Mouse (Mus musculus): ENCODE measurements around the gene Yjefn3. TPM values are rescaled to one million over a fixed set of nuclear protein-coding genes. Genes with fewer than 3 reads are reported as not detected.

Gene Yjefn3
- polyA plus RNA-seq (2021; fragmentation: Nextera tagmentation) = 48.3 and 74.4 TPM in 2 replicates
- long read RNA-seq, experiment 1, partial matches to known transcripts = 0 of 2 reads
- long read RNA-seq, experiment 1, other reads (novel, unspliced or antisense) = 0 of 2 reads
- long read RNA-seq, experiment 2, transcript Yjefn3-202 (6 exons, 785 nt) = major isoform, 9 of 80 reads
- long read RNA-seq, experiment 2, partial matches to known transcripts = 4 of 80 reads
- long read RNA-seq, experiment 2, other reads (novel, unspliced or antisense) = 67 of 80 reads

DNA sequence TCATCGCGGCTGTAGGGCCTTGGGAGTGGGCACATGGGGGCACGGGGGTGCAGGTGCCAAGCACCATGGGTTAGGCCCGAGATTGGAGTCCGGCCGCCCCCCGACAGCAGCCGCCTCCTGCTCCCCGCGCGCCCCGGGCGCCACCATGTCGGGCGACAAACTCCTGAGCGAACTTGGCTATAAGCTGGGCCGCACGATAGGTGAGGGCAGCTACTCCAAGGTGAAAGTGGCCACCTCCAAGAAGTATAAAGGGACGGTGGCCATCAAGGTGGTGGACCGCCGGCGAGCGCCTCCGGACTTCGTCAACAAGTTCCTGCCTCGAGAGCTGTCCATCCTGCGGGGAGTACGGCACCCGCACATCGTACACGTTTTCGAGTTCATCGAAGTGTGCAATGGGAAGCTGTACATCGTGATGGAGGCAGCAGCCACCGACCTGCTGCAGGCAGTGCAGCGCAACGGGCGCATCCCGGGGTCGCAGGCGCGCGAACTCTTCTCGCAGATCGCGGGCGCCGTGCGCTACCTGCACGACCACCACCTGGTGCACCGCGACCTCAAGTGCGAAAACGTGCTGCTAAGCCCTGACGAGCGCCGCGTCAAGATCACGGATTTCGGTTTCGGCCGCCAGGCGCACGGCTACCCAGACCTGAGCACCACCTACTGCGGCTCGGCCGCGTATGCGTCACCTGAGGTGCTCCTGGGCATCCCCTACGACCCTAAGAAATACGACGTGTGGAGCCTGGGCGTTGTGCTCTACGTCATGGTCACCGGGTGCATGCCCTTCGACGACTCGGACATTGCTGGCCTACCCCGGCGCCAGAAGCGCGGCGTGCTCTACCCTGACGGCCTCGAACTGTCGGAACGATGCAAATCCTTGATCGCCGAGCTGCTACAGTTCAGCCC lies at the start of gene Yjefn3, which contains the start of the genes Tssk6 and Ndufa13:
Gene Yjefn3, minus strand, starts transcription at position 550 of the 900 bp plus-strand sequence.
Gene Tssk6, plus strand, starts transcription at position 22 of the 900 bp plus-strand sequence.
Gene Ndufa13, minus strand, starts transcription at position 396 of the 900 bp plus-strand sequence.

DNA sequence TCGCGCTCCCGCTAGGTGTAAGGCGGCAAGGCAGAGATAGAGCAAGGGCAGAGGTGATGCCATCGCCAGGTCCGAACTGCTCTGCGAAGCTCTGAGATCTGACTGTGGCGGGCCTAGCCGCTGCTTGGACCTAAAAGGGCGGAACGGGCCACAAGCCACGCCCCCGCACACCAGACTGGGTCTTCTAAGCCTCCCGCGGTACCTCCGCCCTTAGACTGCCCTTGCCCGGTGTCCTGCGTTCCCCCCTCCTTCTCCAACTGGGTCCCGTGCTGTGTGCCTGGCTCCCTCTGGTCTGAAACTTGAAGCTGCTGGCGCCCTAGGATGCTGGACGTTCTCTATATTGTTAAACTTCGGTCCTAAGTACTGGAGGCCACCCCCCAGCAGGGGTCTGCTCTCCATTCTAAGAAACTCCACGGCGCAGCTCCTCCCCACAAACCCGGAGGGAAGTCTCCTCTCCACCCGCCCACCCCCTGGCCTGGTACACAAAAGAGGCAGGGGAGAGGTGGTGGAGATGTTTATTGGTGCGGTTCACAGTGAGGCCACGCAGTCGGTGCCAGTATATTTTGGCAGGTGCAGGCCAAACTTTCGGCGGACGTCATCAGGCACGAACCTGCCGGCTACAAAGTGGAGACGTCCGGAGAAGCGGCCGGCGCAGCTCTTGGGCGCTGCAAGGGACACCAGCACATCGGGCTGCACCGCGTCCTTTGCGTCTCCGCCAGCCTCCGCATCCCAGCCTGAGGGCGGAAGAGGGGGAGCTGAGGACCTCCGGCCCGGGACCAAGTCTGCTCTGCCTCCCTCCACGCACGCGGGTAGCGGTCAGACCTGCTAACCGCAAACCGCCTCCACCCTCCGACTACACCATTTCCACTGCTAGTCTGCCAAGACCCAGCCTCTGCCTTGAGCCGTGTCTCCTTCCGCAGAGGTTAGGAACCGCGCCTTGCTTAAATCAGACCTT lies 14.9 kb downstream of the Yjefn3 start, which contains the start of gene Cilp2:
Gene Cilp2, minus strand, starts transcription at position 399 of the 955 bp plus-strand sequence.

Other genes starting within 250 kb of the Yjefn3 start
- 1.1 and 1.6 TPM in 2 replicates for gene Zfp964, start 248.2 kb downstream of the Yjefn3 start, polyA plus RNA-seq (2021; fragmentation: Nextera tagmentation)
- 12.8 and 14.1 TPM in 2 replicates for gene Zfp869, start 192.0 kb downstream of the Yjefn3 start, polyA plus RNA-seq (2021; fragmentation: Nextera tagmentation)
- 2.9 and 3.1 TPM in 2 replicates for gene Zfp963, start 152.7 kb downstream of the Yjefn3 start, polyA plus RNA-seq (2021; fragmentation: Nextera tagmentation)
- 0.94 TPM in 1 of 2 replicates, not detected in the other for gene Gm20422, start 127.8 kb downstream of the Yjefn3 start, polyA plus RNA-seq (2021; fragmentation: Nextera tagmentation)
- gene Atp13a1, start 111.5 kb downstream of the Yjefn3 start, polyA plus RNA-seq (2021; fragmentation: Nextera tagmentation) = 10.8 and 15.4 TPM in 2 replicates
- 3.0 and 4.1 TPM in 2 replicates for gene Zfp866, start 111.5 kb downstream of the Yjefn3 start, polyA plus RNA-seq (2021; fragmentation: Nextera tagmentation)
- gene Gmip, start 94.0 kb downstream of the Yjefn3 start, polyA plus RNA-seq (2021; fragmentation: Nextera tagmentation) = 1.8 and 2.8 TPM in 2 replicates
- 0.05 and 0.11 TPM in 2 replicates for gene Lpar2, start 80.3 kb downstream of the Yjefn3 start, polyA plus RNA-seq (2021; fragmentation: Nextera tagmentation)
- gene Pbx4, start 70.2 kb downstream of the Yjefn3 start, polyA plus RNA-seq (2021; fragmentation: Nextera tagmentation) = 59.2 and 60.8 TPM in 2 replicates
- gene Cilp2, start 15.0 kb downstream of the Yjefn3 start, polyA plus RNA-seq (2021; fragmentation: Nextera tagmentation) = 0.44 and 0.61 TPM in 2 replicates
- 1.3 and 1.8 TPM in 2 replicates for gene Tssk6, start 528 bp downstream of the Yjefn3 start, polyA plus RNA-seq (2021; fragmentation: Nextera tagmentation)
- 625 and 699 TPM in 2 replicates for gene Ndufa13, start 154 bp downstream of the Yjefn3 start, polyA plus RNA-seq (2021; fragmentation: Nextera tagmentation)
- gene Gatad2a, start 93.7 kb upstream of the Yjefn3 start, polyA plus RNA-seq (2021; fragmentation: Nextera tagmentation) = 6.8 and 8.7 TPM in 2 replicates
- 24.8 and 37.2 TPM in 2 replicates for gene Mau2, start 140.0 kb upstream of the Yjefn3 start, polyA plus RNA-seq (2021; fragmentation: Nextera tagmentation)
- gene Sugp1, start 140.1 kb upstream of the Yjefn3 start, polyA plus RNA-seq (2021; fragmentation: Nextera tagmentation) = 27.5 and 30.4 TPM in 2 replicates
- 0.18 TPM in 2 replicates for gene Tm6sf2, start 170.2 kb upstream of the Yjefn3 start, polyA plus RNA-seq (2021; fragmentation: Nextera tagmentation)
- 54.9 and 60.9 TPM in 2 replicates for gene Hapln4, start 180.7 kb upstream of the Yjefn3 start, polyA plus RNA-seq (2021; fragmentation: Nextera tagmentation)
- 109 and 132 TPM in 2 replicates for gene Ncan, start 218.2 kb upstream of the Yjefn3 start, polyA plus RNA-seq (2021; fragmentation: Nextera tagmentation)
- gene Nr2c2ap, start 228.6 kb upstream of the Yjefn3 start, polyA plus RNA-seq (2021; fragmentation: Nextera tagmentation) = 34.7 and 36.6 TPM in 2 replicates
- gene Rfxank, start 236.4 kb upstream of the Yjefn3 start, polyA plus RNA-seq (2021; fragmentation: Nextera tagmentation) = 12.7 and 15.3 TPM in 2 replicates
- gene Borcs8, start 236.8 kb upstream of the Yjefn3 start, polyA plus RNA-seq (2021; fragmentation: Nextera tagmentation) = 121 and 136 TPM in 2 replicates
- gene Mef2b, start 237.0 kb upstream of the Yjefn3 start, polyA plus RNA-seq (2021; fragmentation: Nextera tagmentation) = 0.36 and 0.38 TPM in 2 replicates